Mouse (Mus musculus) stomach, postnatal 0 days (tissue): ENCODE results near the gene Kif1b.

Source experiments
- CTCF ChIP-seq: IDR thresholded peaks from 2 replicates; pipeline ENCODE4 v1.5.1; 2016; ENCODE audit warnings: antibody characterized with exemption, low read depth, mild to moderate bottlenecking, moderate library complexity
- EP300 ChIP-seq: optimal IDR thresholded peaks from 2 replicates; pipeline ENCODE3; 2016; ENCODE audit warnings: antibody characterized with exemption

- TF ChIP-seq CTCF (no peak), EP300 (no peak)
Measured at GRCm38 (mm10) chr4:149283018-149283417, 24.5 kb downstream of the Kif1b start.
